8 mouse cellular contexts compared by ENCODE assay signal in the genomic region with DNA sequence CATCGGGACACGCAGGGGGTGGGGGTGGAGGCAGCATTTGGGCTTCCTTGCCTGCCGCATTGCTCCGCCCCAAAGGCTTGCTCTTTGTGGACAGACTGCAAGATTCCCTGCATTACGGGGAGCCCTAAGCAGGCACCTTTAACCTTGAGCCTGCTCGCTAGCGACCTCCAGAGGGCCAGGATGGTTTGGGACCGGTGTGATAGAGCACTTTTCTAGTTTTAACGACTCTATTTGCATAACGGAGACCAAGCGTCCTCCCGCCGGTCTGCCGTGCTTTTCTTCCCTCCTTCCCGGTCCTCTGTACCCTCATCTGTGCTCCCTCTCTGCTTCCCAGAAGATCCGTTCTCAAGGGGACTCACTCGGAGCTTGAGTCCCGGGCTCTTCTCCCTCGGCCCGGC. TPM values are rescaled to one million over a fixed set of nuclear protein-coding genes. Genes with fewer than 3 reads are reported as not detected.
DNase-seq lines count a peak whose midpoint lies in the region; ATAC-seq and TF ChIP-seq lines count a peak whose summit lies in the region.

St6gal1 (plus strand) TSS at position 70 of the 398 bp plus-strand sequence.

- no peaks in the 10 kb centered on the region; the same call in 1 of the 2 replicates for H3K36me3 ChIP-seq in ES-E14 (ENCODE audit: control insufficient read depth, insufficient read depth, low read length, poor library complexity, severe bottlenecking)
- H3K36me3 ChIP-seq in forebrain, postnatal 0 days (ENCODE audit: insufficient read depth), result no peaks in the 10 kb centered on the region
- H3K36me3 ChIP-seq in lung, embryonic 14.5 days (ENCODE audit: insufficient read depth), result no peaks in the 10 kb centered on the region

- H3K9me3 ChIP-seq in ES-E14 (ENCODE audit: control insufficient read depth, insufficient read depth, low read depth, low read length), result no peaks in the 10 kb centered on the region
- no peaks in the 10 kb centered on the region for H3K9me3 ChIP-seq in forebrain, postnatal 0 days (ENCODE audit: low read length)
- no peaks in the 10 kb centered on the region for H3K9me3 ChIP-seq in lung, embryonic 14.5 days (ENCODE audit: low read depth, low read length)

- DNase-seq in ES-E14 (ENCODE audit: low read depth, low spot score), result peak; percentile 78
- DNase-seq in c-Kit-positive CD71-positive TER-119-positive erythroid progenitor cells, embryonic 14.5 days (ENCODE audit: low spot score), result peak; percentile 3
- DNase-seq in forebrain, postnatal 0 days, result no peak
- peak; percentile 65 for DNase-seq in heart, postnatal 25 days (ENCODE audit: low spot score)
- peak; percentile 39 for DNase-seq in large intestine, adult 2 months (ENCODE audit: low read depth, low spot score)
- peak; percentile 91 for DNase-seq in lung, embryonic 14.5 days
- DNase-seq in thymus, postnatal 0 days (ENCODE audit: low spot score), result peak; percentile 83

- ATAC-seq in forebrain, postnatal 0 days, result peak; percentile 45
- ATAC-seq in lung, embryonic 14.5 days (ENCODE audit: insufficient read depth), result peak; percentile 79

- peak within 1 kb of the TSS; percentile 79 to 93 for H3K4me3 ChIP-seq in ES-E14 (ENCODE audit: insufficient read depth in 1 of 2, low read depth in 1 of 2, low read length in 2 of 2, poor library complexity in 1 of 2, severe bottlenecking in 1 of 2)
- peak within 1 kb of the TSS; percentile 88 for H3K4me3 ChIP-seq in forebrain, postnatal 0 days (ENCODE audit: low read depth, low read length)
- peak within 1 kb of the TSS; percentile 80 for H3K4me3 ChIP-seq in lung, embryonic 14.5 days (ENCODE audit: low read depth, low read length)
- peak within 1 kb of the TSS; percentile 73 for H3K4me3 ChIP-seq in olfactory bulb, adult 2 months (ENCODE audit: insufficient read depth, low read depth, low read length)

- intact Hi-C loops in heart, postnatal 25 days (cut with DNase I), result loop anchor here (2.0 to 5.0 kb wide), 3 partner anchors 74 to 178 kb away; partner anchors contain the start of gene Eif4a2

- 0 out of 2 replicates have a peak, but pooled peaks have one; percentile 41 for TF ChIP-seq POLR2A in olfactory bulb, adult 2 months (IDR thresholded peaks at IDR 0.05; ENCODE audit: insufficient read depth, low read depth, low read length)

- H3K4me2 ChIP-seq in forebrain, postnatal 0 days (ENCODE audit: low read depth), result peak within 1 kb of the TSS; percentile 83
- H3K4me2 ChIP-seq in lung, embryonic 14.5 days, result peak within 1 kb of the TSS; percentile 81

- TF ChIP-seq CTCF in forebrain, postnatal 0 days (IDR thresholded peaks at IDR 0.05; ENCODE audit: low read depth), result peak; percentile 73
- TF ChIP-seq CTCF in lung, embryonic 14.5 days (IDR thresholded peaks at IDR 0.05; ENCODE audit: low read depth), result peak; percentile 75
- TF ChIP-seq CTCF in olfactory bulb, adult 2 months (IDR thresholded peaks at IDR 0.05; ENCODE audit: insufficient read depth, low read depth, low read length), result peak; percentile 47

- H3K4me1 ChIP-seq in ES-E14 (ENCODE audit: control insufficient read depth in 2 of 2, insufficient read depth in 2 of 2, low read length in 2 of 2, poor library complexity in 1 of 2), result peaks cover 9 to 13% of the 10 kb centered on the region in 2 experiments
- peaks cover 15% of the 10 kb centered on the region; the same call in 1 of the 2 replicates for H3K4me1 ChIP-seq in forebrain, postnatal 0 days (ENCODE audit: insufficient read depth)
- peaks cover 21% of the 10 kb centered on the region for H3K4me1 ChIP-seq in lung, embryonic 14.5 days (ENCODE audit: insufficient read depth)
- peaks cover 3% of the 10 kb centered on the region; the same call in 1 of the 2 replicates for H3K4me1 ChIP-seq in olfactory bulb, adult 2 months (ENCODE audit: control insufficient read depth, insufficient read depth, low read length)

- WGBS in forebrain, postnatal 0 days, result under 1% methylated on average over 20 of the region's 20 CpGs
- under 1% methylated on average over 20 of the region's 20 CpGs for WGBS in large intestine, adult 2 months
- under 1% methylated on average over 20 of the region's 20 CpGs for WGBS in lung, embryonic 14.5 days
- under 1% methylated on average over 20 of the region's 20 CpGs for WGBS in olfactory bulb, adult 2 months

- no peaks in the 10 kb centered on the region for H3K27me3 ChIP-seq in forebrain, postnatal 0 days (ENCODE audit: insufficient read depth, low read length)
- no peaks in the 10 kb centered on the region for H3K27me3 ChIP-seq in lung, embryonic 14.5 days (ENCODE audit: insufficient read depth, low read length)

- H3K27ac ChIP-seq in ES-E14 (ENCODE audit: insufficient read depth, low read depth, low read length, poor library complexity, severe bottlenecking), result no peak within 1 kb of the TSS
- peak within 1 kb of the TSS; percentile 92 for H3K27ac ChIP-seq in forebrain, postnatal 0 days (ENCODE audit: low read depth, low read length)
- H3K27ac ChIP-seq in lung, embryonic 14.5 days (ENCODE audit: low read depth), result peak within 1 kb of the TSS; percentile 95
- peak within 1 kb of the TSS; percentile 87 for H3K27ac ChIP-seq in olfactory bulb, adult 2 months (ENCODE audit: insufficient read depth, low read depth, low read length)

- H3K9ac ChIP-seq in ES-E14 (ENCODE audit: insufficient read depth, low read depth, low read length, poor library complexity, severe bottlenecking), result peak within 1 kb of the TSS; percentile 67
- peak within 1 kb of the TSS; percentile 93 for H3K9ac ChIP-seq in forebrain, postnatal 0 days
- H3K9ac ChIP-seq in lung, embryonic 14.5 days, result peak within 1 kb of the TSS; percentile 98

- in situ Hi-C loops in ES-E14 (cut with MboI; ENCODE audit: low sequenced_read_pairs in 2 of 2, unreplicated experiment in 2 of 2), result no loop called here

TF ChIP-seq in ES-E14, 5 proteins besides CTCF, POLR2A, EP300 and RAD21:
- TF ChIP-seq HCFC1 (IDR thresholded peaks at IDR 0.05; ENCODE audit: borderline replicate concordance, insufficient read depth, low read length) (0 out of 2 replicates have a peak, but pooled peaks have one; percentile 3), ZC3H11A (IDR thresholded peaks at IDR 0.05; ENCODE audit: borderline replicate concordance, low read depth, low read length) (no peak), ZNF384 (IDR thresholded peaks at IDR 0.05; ENCODE audit: low read depth, low read length) (no peak), CHD2 (IDR thresholded peaks at IDR 0.05; ENCODE audit: low read depth, low read length) (no peak)

RNA-seq across cellular contexts. Expression of gene St6gal1, which starts in this region (rescaled TPM):
- total RNA-seq in ES-E14 (2012; rRNA removed), result 7.2 and 7.7 TPM in 2 replicates
- 21.8 and 27.3 TPM in 2 replicates for total RNA-seq in forebrain, postnatal 0 days (2014; rRNA removed)
- 16.4 and 18.6 TPM in 2 replicates for polyA plus RNA-seq in forebrain, postnatal 0 days (2015; fragmentation: Nextera tagmentation; extraction: Ambion mirVana)
- total RNA-seq in heart, postnatal 25 days (2021), result 10 to 100 TPM; 11.5 to 11.7 TPM
- 8.3 and 14.1 TPM in 2 replicates for polyA plus RNA-seq in large intestine, adult 2 months (2012; rRNA removed)
- 58.8 and 60.3 TPM in 2 replicates for polyA plus RNA-seq in lung, embryonic 14.5 days (2014; fragmentation: Nextera tagmentation; extraction: Ambion mirVana)
- polyA plus RNA-seq in olfactory bulb, adult 2 months (2012; ENCODE audit: insufficient read depth, insufficient read length, low replicate concordance, missing spikeins), result not detected in 2 replicates
- 37.9 and 42.2 TPM in 2 replicates for polyA plus RNA-seq in thymus, postnatal 0 days (2015; fragmentation: Nextera tagmentation; extraction: Ambion mirVana)
